Mouse (Mus musculus) layer of hippocampus, adult 2 months (tissue): ENCODE data around the gene Sephs1. TPM values are rescaled to one million over a fixed set of nuclear protein-coding genes. Genes with fewer than 3 reads are reported as not detected.

Experiments used
- DNase-seq, 2 experiments: peaks; one replicate each; pipeline ENCODE4 v3.0.0; 2022; ENCODE audit warnings: low spot score in 2 of 2
- H3K27ac ChIP-seq: fragments of 200-600 bp; 2 replicates; pipeline ENCODE4 v1.8.1; 2022
- H3K4me3 ChIP-seq: fragments of 200-600 bp; 2 replicates; pipeline ENCODE4 v1.8.1; 2022; ENCODE audit warnings: mild to moderate bottlenecking
- CTCF ChIP-seq: fragments of 200-600 bp; conservative IDR thresholded peaks from 2 replicates; pipeline ENCODE4 v1.8.1; 2022; ENCODE audit warnings: antibody characterized with exemption, mild to moderate bottlenecking, moderate library complexity
- total RNA-seq, 2 experiments: library from RNA; stranded (reverse); gene quantifications; 2 replicates each; pipeline ENCODE4 v1.2.3; 2021

The Sephs1 gene
- total RNA-seq, 2 experiments from 2014 or later = 19.7 to 21.5 TPM

DNA sequence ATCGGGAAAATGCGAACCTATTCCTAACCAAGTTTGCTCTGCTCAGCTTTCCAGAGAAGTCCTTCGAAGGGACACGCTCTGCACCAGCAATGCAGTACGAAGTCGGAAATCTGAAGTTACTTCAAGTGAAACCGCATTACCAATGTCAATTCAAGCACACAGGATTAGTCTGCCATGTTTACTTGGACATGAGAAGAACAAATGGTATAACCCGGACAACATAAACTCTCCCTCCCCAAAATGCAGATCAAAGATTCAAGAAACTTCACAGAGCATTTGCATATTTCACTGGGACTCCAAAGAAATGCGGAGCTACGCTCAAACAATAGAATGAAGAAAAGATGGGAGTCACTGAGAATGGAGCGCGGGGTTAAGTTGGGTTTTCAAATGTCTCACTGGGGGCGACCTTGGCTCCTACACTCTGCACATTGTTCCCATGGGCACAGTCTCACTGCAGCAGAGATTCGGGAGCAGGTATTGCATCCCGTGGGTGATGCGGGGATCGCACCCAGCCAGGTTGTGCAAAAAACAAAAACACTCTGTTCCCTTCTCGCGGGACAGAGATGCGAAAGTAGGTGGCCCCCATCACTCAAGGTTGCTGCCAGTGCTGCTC is 521 bp upstream of the Sephs1 start:
- TF ChIP-seq CTCF = no peak
- peak overlapping the region; percentile 98 for H3K27ac ChIP-seq

GRCm38 (mm10) chr2:4882249-4882791 is 956 bp downstream of the Sephs1 start:
- H3K4me3 ChIP-seq = peak overlapping the region; percentile 78
- peak; percentile 39 to 41 for DNase-seq
- peak overlapping the region; percentile 98 for H3K27ac ChIP-seq
- TF ChIP-seq CTCF = no peak

More for the DNA sequence above, 521 bp upstream of the Sephs1 start:
- DNase-seq = no peak
- peak overlapping the region; percentile 78 for H3K4me3 ChIP-seq

DNA sequence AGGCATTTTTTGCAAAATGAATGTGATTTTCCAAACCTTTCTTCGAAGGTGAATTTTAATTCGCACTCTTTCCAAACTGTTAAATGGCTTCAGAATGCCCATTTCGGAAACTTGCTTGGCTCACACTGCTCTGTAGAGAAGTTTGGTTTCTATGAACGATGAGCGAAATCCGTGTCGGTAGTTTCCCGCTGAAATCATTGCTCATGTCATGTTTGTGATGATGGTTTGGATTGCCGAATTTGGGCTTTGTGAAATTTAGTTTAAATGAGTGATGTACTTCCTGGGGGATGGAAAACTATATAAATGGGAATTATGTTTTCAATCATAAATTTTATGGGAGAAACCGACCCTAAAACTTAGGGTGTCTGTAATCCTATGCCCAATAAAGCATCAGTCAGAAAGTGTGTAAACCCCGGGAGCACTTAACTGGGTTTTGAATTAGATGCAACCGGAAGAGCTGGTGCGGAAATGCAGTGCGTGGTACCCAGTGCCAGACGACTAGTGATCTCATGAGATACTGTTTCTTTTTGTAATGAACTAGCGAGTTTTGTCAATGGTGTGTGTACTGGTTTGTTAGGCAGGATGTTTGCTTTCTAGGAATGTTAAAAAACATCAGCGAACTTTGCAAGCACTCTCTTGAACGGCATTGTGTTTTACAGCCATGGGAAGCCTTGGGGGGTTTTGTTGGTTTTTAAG is 1.8 kb downstream of the Sephs1 start:
- DNase-seq = no peak
- H3K4me3 ChIP-seq = peak overlapping the region; percentile 78
- no peak overlapping the region for H3K27ac ChIP-seq
- no peak for TF ChIP-seq CTCF

- DNase-seq = no peak
- TF ChIP-seq CTCF = no peak
- Histone ChIP-seq H3K4me3 (no peak overlapping the region), H3K27ac (no peak overlapping the region)
These were observed 5.5 kb downstream of the Sephs1 start for GRCm38 (mm10) chr2:4886896-4887295.

- DNase-seq = no peak
- TF ChIP-seq CTCF = no peak
- no peak overlapping the region for H3K4me3 ChIP-seq
- H3K27ac ChIP-seq = no peak overlapping the region
These were observed 14.2 kb downstream of the Sephs1 start for GRCm38 (mm10) chr2:4895598-4895997.

DNA sequence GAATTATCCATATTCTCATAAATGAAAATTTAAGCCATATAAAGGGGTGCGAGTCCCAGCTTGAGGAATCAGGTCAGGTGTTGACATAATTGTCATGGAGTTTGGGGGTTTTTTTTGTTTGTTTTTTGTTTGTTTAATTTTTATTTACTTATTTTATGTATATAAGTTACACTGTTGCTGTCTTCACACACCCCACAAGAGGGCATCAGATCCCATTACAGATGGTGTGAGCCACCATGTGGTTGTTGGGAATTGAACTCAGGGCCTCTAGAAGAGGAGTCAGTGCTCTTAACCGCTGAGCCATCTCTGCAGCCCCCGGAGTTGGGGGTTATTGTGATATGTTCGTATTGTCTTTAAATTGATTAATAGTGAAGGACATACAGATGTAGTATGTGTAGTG is 15.6 kb downstream of the Sephs1 start:
- no peak for DNase-seq
- H3K27ac ChIP-seq = no peak overlapping the region
- no peak overlapping the region for H3K4me3 ChIP-seq
- peak; percentile 55 for TF ChIP-seq CTCF

DNA sequence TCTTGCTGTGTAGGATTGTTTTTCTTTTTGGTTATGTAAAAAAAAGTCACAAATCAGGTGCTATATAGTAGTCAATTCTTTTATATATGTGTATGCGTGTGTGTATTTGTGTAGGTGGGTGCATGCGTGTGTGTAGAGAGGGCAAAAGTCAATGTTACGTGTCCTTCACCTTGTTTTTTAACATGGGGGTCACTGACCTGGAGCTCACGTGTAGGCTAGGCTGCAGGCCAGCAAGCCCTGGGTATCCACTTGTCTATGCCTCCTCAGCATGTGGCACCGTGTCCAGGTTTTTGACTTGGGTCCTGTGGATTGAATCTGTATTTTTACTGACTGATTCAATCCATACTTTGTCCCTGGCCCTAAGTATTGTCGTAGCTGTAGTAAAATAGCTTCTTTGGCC is 19.3 kb downstream of the Sephs1 start:
- H3K4me3 ChIP-seq = no peak overlapping the region
- TF ChIP-seq CTCF = no peak
- H3K27ac ChIP-seq = no peak overlapping the region
- DNase-seq = no peak

- Histone ChIP-seq H3K27ac (no peak overlapping the region), H3K4me3 (no peak overlapping the region)
- TF ChIP-seq CTCF = no peak
- no peak for DNase-seq
These were observed 21.0 kb downstream of the Sephs1 start for GRCm38 (mm10) chr2:4902346-4902745.

GRCm38 (mm10) chr2:4907120-4907519 is 25.8 kb downstream of the Sephs1 start:
- no peak for DNase-seq

DNA sequence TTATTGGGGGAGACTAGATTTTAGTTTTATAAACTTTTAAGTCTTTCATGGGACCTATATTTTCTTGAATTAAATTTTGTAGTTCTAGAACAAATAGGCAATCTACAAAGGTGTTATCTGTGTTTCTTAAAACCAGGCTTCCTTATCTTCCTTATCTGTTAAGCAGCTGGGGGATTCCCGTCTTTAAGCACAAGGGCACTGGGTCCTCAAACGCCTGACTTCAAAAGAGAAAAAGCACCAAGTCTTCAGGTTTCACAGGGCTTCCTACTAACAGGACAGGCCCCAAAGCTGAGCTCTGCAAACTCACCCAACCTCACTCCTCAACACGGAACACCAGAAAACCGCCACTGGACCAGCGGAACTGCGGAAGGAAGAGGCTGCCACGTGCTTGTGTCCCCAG is 26.6 kb downstream of the Sephs1 start:
- no peak overlapping the region for H3K4me3 ChIP-seq
- H3K27ac ChIP-seq = no peak overlapping the region
- no peak for TF ChIP-seq CTCF
- DNase-seq = no peak

More at GRCm38 (mm10) chr2:4907120-4907519, 25.8 kb downstream of the Sephs1 start:
- H3K4me3 ChIP-seq = no peak overlapping the region
- no peak overlapping the region for H3K27ac ChIP-seq
- TF ChIP-seq CTCF = no peak

GRCm38 (mm10) chr2:4908771-4909315 is 27.5 kb downstream of the Sephs1 start:
- no peak overlapping the region for H3K4me3 ChIP-seq
- no peak for TF ChIP-seq CTCF
- no peak overlapping the region for H3K27ac ChIP-seq
- DNase-seq = no peak

DNA sequence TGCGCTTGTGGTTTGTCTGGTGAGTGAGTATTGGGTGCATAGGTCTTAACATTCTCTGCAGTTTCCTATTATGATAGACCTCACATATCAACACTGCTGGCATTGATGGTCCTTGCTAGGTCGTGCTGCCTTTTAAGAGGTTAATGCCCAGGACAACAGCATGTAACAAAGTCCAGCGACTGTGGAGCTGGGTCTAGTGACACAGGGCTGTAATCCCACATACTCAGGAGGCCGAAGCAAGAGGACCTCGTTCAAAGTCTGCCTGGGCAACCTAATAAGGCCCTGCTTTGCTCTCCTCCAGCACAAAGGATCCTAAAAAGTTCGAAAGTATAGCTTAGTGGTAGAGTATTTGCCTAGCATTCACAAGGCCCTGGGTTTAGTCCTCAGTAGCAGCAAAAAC is 28.5 kb downstream of the Sephs1 start:
- TF ChIP-seq CTCF = no peak
- no peak overlapping the region for H3K4me3 ChIP-seq
- H3K27ac ChIP-seq = no peak overlapping the region
- no peak for DNase-seq

GRCm38 (mm10) chr2:4910521-4910920 is 29.2 kb downstream of the Sephs1 start:
- TF ChIP-seq CTCF = no peak
- Histone ChIP-seq H3K4me3 (no peak overlapping the region), H3K27ac (no peak overlapping the region)
- no peak for DNase-seq

- Histone ChIP-seq H3K27ac (no peak overlapping the region), H3K4me3 (no peak overlapping the region)
- DNase-seq = no peak
- TF ChIP-seq CTCF = no peak
These were observed 32.6 kb downstream of the Sephs1 start for GRCm38 (mm10) chr2:4913949-4914348.
